Mouse (Mus musculus) ES-Bruce4 (cell line): ENCODE data around the gene Dagla.

ENCODE experiments used
- CTCF ChIP-seq: IDR thresholded peaks from one replicate; pipeline ENCODE4 v1.8.1; 2011; ENCODE audit warnings: low read depth, low read length
- EP300 ChIP-seq: IDR thresholded peaks from 2 replicates; pipeline ENCODE4 v1.6.1; 2011; ENCODE audit warnings: low read depth, low read length; ENCODE audit not compliant: insufficient read depth
- POLR2A ChIP-seq: IDR thresholded peaks from one replicate; pipeline ENCODE4 v1.8.1; 2011; ENCODE audit warnings: low read length; ENCODE audit not compliant: insufficient read depth

DNA sequence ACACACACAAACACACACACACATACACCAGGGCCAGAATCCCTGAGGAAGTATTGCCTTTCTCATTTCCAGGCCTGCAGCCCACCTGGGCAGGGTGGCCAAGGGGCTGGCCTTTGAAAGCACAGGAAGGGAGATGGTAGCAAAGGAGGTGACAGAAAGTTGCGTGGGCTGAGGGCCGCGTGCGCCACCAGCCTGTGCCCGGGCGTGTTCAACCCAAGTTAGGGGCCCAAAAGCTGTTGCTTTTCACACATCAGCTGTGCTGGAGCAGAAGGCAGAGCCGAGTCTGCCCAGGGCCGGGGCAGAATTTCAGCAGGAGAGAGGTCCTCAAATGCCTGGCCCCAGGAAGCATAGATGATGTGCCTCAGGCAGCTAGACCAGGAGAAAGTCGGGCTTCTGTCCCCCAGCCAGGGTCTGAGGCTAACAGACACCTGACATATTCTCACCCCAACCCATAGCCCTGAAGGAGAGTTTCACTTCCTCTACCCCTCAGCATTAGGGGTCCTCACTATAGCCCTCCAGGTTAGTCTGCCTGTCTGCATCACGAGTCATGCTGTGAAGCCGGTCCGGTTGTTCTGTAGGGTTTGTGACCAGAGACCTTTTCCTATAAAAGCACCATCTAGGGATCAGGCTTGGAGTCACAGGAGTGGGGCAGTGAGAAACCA is 28.1 kb downstream of the Dagla start:
- TF ChIP-seq CTCF (no peak), EP300 (no peak), POLR2A (no peak)
